Mouse (Mus musculus): ENCODE results near the gene Foxj2. TPM values are rescaled to one million over a fixed set of nuclear protein-coding genes. Genes with fewer than 3 reads are reported as not detected.

Foxj2 gene
- polyA plus RNA-seq, 1 experiment = 14.8 TPM

DNA sequence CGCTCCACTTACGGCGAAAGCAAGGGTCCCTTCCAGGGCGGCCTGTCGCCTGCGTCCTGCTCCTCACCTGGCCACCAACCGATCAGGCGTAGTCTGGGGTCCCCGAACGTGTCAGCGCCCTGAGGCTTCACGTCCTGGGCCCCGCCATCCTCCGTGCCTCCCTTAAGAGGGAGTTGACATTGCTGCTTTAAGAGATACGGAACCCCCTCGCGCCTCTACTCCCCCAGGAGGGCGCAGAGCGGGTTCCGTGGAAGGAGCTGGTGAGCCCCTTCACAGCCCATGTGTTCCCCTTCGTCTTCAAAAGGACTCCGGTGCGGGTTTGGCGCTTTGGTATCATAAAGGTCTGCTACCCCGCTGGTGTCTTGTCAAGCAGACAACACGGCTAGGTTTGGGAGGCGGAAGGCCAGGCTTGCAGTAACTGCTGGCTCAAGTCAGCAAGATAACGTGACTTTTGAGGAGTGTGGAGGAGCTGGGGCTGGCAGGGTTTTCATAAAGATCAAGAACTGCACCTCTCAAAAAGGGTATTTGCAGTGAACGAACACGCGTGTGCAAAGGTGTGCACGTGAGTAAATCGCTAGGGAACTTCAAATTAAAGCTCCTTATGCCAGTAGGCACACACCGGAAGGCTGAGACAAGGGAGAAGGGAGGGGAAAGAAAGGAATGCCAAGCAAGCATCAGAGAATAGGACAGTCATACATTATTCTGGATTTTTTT lies 17.8 kb upstream of the Foxj2 start:
- 3% methylated on average over 34 of the region's 34 CpGs for WGBS
- Histone ChIP-seq H3K4me1 (ENCODE audit: control insufficient read depth, insufficient read depth, insufficient read length) (no peaks in the 10 kb centered on the region), H3K27ac (ENCODE audit: insufficient read depth, low read length) (peak overlapping the region; percentile 61), H3K27me3 (ENCODE audit: control insufficient read depth, insufficient read depth, low read length) (no peaks in the 10 kb centered on the region), H3K4me3 (ENCODE audit: extremely low read depth, insufficient read depth, insufficient read length) (peak overlapping the region; percentile 64), H3K36me3 (ENCODE audit: control insufficient read depth, insufficient read depth, low read length) (no peaks in the 10 kb centered on the region)
- TF ChIP-seq CTCF (IDR thresholded peaks at IDR 0.05; ENCODE audit: extremely low read depth, insufficient read depth, insufficient read length, insufficient replicate concordance) (no peak), POLR2A (IDR thresholded peaks at IDR 0.05; ENCODE audit: low read depth, low read length) (no peak)
- DNase-seq (ENCODE audit: low read depth in 1 of 2, low spot score in 2 of 2) = peak in 1 of 2 experiments; percentile 39

DNA sequence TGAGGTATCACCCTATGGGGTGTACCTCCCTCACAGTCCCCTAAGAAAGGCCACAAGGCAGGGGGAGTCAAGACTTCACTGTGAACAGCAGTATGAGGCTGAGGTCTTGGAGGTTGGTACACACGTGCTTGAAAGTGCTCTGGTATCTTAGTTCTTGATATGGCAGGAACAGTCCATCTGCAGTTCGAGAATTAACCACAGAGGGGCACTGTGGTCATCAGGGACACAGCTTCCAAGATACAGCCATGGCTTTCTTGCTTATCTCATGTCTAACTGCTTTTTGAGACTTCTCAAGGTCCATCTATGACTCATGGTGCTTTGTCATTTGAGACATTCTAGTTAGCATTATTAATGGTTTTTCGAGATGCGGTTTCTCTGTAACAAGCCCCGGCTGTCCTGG lies 15.3 kb upstream of the Foxj2 start:
- Histone ChIP-seq H3K4me1 (ENCODE audit: control insufficient read depth, insufficient read depth, insufficient read length) (no peaks in the 10 kb centered on the region), H3K27ac (ENCODE audit: insufficient read depth, low read length) (no peak overlapping the region), H3K27me3 (ENCODE audit: control insufficient read depth, insufficient read depth, low read length) (no peaks in the 10 kb centered on the region), H3K4me3 (ENCODE audit: extremely low read depth, insufficient read depth, insufficient read length) (no peak overlapping the region), H3K36me3 (ENCODE audit: control insufficient read depth, insufficient read depth, low read length) (no peaks in the 10 kb centered on the region)
- no peak for TF ChIP-seq POLR2A (IDR thresholded peaks at IDR 0.05; ENCODE audit: low read depth, low read length)
- peak; percentile 60; the same call in 1 of the 2 replicates for TF ChIP-seq CTCF (IDR thresholded peaks at IDR 0.05; ENCODE audit: extremely low read depth, insufficient read depth, insufficient read length, insufficient replicate concordance)
- peak in 1 of 2 experiments; percentile 82 for DNase-seq (ENCODE audit: low read depth in 1 of 2, low spot score in 2 of 2)
- 13% methylated on average over 5 of the region's 5 CpGs for WGBS

DNA sequence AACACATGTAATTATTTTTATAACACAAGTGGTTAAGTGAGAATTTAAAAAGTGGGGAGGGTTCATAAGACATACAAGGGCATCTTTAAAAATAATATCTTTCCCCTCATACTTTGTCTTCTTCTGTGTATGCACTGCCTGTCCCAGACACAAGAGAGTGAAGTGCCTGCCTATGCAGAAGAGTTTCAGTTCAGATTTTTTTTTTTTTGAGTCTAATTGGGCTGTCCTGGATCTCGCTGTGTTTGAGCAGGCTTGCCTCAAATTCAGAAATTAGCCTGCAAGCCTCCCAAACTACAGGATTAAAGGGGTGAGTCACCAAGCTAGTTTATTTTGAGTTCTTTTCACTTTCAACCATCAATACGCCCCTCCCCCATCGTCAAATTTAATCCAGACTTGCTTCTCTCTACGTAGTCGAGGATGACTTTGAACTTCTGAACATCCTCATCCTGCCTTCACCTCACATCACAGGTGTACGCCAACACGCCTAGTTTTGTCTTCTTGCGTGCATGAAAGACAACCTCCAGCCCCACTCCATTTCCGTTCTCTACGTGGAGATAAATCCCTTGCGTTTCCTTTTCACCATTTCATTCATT lies 9.6 kb upstream of the Foxj2 start:
- Histone ChIP-seq H3K4me1 (ENCODE audit: control insufficient read depth, insufficient read depth, insufficient read length) (peaks cover 7% of the 10 kb centered on the region; the same call in 1 of the 2 replicates), H3K4me3 (ENCODE audit: extremely low read depth, insufficient read depth, insufficient read length) (peak overlapping the region; percentile 61), H3K36me3 (ENCODE audit: control insufficient read depth, insufficient read depth, low read length) (no peaks in the 10 kb centered on the region), H3K27ac (ENCODE audit: insufficient read depth, low read length) (peak overlapping the region; percentile 100), H3K27me3 (ENCODE audit: control insufficient read depth, insufficient read depth, low read length) (no peaks in the 10 kb centered on the region)
- peak in 1 of 2 experiments; percentile 70 for DNase-seq (ENCODE audit: low read depth in 1 of 2, low spot score in 2 of 2)
- WGBS = under 1% methylated on average over 11 of the region's 11 CpGs
- TF ChIP-seq CTCF (IDR thresholded peaks at IDR 0.05; ENCODE audit: extremely low read depth, insufficient read depth, insufficient read length, insufficient replicate concordance) = no peak
- TF ChIP-seq POLR2A (IDR thresholded peaks at IDR 0.05; ENCODE audit: low read depth, low read length) = no peak

DNA sequence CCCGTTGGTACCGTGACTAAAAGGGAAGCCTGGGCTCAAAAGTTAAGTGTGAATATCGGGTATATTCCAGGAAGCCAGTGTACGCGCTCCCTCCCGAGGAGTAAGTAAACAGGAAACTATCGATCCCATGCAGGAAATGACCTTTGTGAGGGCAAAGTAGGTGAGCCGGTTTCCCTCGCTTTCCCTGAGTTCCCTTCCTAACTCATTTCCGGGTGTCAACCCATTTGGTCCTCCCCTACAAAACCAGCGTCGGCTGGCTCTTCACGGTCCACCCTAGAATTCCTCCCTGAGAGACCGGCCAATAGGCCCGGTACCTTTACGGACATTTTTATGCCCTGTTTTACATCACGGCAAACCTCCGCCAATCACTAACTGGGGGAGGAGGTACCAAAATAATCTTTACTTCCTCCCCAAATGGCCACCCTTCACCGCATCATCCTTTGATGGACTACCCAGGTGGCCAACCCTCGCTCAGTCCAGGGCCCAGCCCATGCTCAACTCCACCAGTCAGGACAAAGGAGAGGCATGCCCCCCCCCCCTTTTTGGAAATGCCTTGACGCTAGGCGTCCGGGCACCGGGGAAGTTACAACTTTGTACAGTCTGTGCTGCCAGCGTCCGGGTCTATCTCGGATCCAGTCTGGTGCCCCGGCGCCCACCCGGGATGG lies 9.0 kb upstream of the Foxj2 start:
- TF ChIP-seq POLR2A (IDR thresholded peaks at IDR 0.05; ENCODE audit: low read depth, low read length) (peak; percentile 64), CTCF (IDR thresholded peaks at IDR 0.05; ENCODE audit: extremely low read depth, insufficient read depth, insufficient read length, insufficient replicate concordance) (no peak)
- Histone ChIP-seq H3K4me1 (ENCODE audit: control insufficient read depth, insufficient read depth, insufficient read length) (peaks cover 7% of the 10 kb centered on the region; the same call in 1 of the 2 replicates), H3K27ac (ENCODE audit: insufficient read depth, low read length) (peak overlapping the region; percentile 100), H3K4me3 (ENCODE audit: extremely low read depth, insufficient read depth, insufficient read length) (peak overlapping the region; percentile 77), H3K36me3 (ENCODE audit: control insufficient read depth, insufficient read depth, low read length) (no peaks in the 10 kb centered on the region), H3K27me3 (ENCODE audit: control insufficient read depth, insufficient read depth, low read length) (no peaks in the 10 kb centered on the region)
- peak; percentile 97 to 99 for DNase-seq (ENCODE audit: low read depth in 1 of 2, low spot score in 2 of 2)
- under 1% methylated on average over 30 of the region's 30 CpGs for WGBS

DNA sequence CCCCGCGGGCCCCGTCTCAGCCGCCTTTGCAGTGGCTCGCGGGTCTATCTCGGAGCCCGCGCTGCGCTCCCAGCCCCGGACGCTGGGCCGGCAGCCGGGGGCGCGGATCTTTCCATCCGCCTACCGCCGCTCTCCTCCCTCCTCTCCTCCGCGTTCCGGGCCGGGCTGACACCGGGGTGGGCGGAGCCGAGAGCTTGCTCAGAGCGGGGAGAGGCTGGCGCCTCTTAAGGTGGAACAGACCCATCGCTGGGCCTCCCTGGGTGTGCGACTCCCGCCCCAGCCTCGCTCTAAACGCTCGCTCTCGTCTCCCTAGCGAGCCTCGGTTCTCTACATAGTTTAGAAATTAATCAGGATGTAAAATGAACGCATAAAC lies 8.4 kb upstream of the Foxj2 start:
- Histone ChIP-seq H3K4me3 (ENCODE audit: extremely low read depth, insufficient read depth, insufficient read length) (peak overlapping the region; percentile 77), H3K36me3 (ENCODE audit: control insufficient read depth, insufficient read depth, low read length) (no peaks in the 10 kb centered on the region), H3K4me1 (ENCODE audit: control insufficient read depth, insufficient read depth, insufficient read length) (peaks cover 7% of the 10 kb centered on the region; the same call in 1 of the 2 replicates), H3K27ac (ENCODE audit: insufficient read depth, low read length) (peak overlapping the region; percentile 100), H3K27me3 (ENCODE audit: control insufficient read depth, insufficient read depth, low read length) (no peaks in the 10 kb centered on the region)
- WGBS = 1% methylated on average over 38 of the region's 38 CpGs
- TF ChIP-seq CTCF (IDR thresholded peaks at IDR 0.05; ENCODE audit: extremely low read depth, insufficient read depth, insufficient read length, insufficient replicate concordance) (no peak), POLR2A (IDR thresholded peaks at IDR 0.05; ENCODE audit: low read depth, low read length) (peak; percentile 27)
- peak; percentile 87 to 95 for DNase-seq (ENCODE audit: low read depth in 1 of 2, low spot score in 2 of 2)

DNA sequence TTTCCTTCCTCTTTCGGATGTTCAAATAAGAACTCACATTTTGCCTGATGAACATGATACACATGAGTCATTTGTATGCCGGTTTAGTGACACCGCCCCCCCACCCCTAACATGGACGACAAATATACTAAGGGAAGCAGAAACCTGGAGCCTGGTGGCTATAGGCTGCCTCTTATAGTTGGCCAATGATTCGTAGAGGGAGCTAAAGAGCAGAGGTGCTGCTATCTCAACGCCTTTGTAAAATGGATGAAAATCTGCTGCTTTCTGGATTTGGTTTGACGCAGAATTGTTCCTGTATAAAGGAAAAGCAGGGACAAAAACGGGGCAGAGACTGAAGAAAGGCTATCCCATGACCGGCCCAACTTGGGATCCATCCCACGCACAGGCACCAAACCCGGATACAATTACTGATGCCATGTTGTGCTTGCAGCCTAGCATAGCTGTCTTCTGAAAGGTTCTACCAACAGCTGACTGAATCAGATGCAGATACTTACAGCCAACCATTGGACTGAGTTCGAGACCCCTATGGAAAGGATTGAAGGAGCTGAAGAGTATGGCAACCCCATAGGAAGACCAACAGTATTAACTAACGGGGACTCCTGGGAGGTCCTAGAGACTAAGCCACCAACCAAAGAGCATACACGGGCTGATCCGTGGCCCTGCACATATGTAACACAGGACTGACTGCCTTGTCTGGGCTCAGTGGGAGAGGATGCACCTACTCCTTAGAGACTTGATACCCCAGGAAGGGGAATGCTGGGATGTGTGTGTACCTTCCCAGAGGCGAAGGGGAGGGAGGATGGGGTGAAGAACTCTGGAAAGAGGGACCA lies 7.7 kb upstream of the Foxj2 start:
- 40% methylated on average over 16 of the region's 16 CpGs for WGBS
- Histone ChIP-seq H3K36me3 (ENCODE audit: control insufficient read depth, insufficient read depth, low read length) (no peaks in the 10 kb centered on the region), H3K27ac (ENCODE audit: insufficient read depth, low read length) (peak overlapping the region; percentile 100), H3K27me3 (ENCODE audit: control insufficient read depth, insufficient read depth, low read length) (no peaks in the 10 kb centered on the region), H3K4me3 (ENCODE audit: extremely low read depth, insufficient read depth, insufficient read length) (peak overlapping the region; percentile 5; the same call in 1 of the 2 replicates), H3K4me1 (ENCODE audit: control insufficient read depth, insufficient read depth, insufficient read length) (peaks cover 7% of the 10 kb centered on the region; the same call in 1 of the 2 replicates)
- no peak for TF ChIP-seq POLR2A (IDR thresholded peaks at IDR 0.05; ENCODE audit: low read depth, low read length)
- no peak for TF ChIP-seq CTCF (IDR thresholded peaks at IDR 0.05; ENCODE audit: extremely low read depth, insufficient read depth, insufficient read length, insufficient replicate concordance)
- DNase-seq (ENCODE audit: low read depth in 1 of 2, low spot score in 2 of 2) = peak; percentile 39 to 69
